ENCODE assay signal across 7 mouse cellular contexts in the genomic region with DNA sequence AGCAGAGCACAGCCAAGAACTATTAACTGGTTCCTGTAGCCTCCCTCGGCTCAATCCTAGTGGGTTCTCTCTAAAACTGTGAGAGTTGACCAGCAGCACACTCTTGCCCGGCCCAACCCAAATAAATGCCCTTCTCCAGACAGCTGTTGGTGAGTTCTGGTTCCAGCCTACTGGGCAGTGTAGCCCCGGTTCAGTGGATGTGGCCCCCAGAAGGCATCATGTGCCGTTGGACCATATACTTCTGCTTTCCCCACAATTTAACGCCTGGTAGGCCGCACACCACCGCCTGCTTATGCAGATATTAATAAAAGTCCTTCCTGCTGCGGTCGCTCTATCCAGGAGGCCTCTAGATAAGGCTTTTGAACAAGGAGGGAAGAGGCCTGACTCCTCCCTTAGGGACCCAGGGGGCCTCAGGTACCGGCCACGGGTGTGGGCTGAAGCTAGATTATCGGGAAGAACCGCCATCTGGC. TPM values are rescaled to one million over a fixed set of nuclear protein-coding genes. Genes with fewer than 3 reads are reported as not detected.
DNase-seq lines count a peak whose midpoint lies in the region; ATAC-seq and TF ChIP-seq lines count a peak whose summit lies in the region.

No protein-coding gene starts in this region.

- in situ Hi-C loops in Patski (cut with MboI; ENCODE audit: low pct_unique_long_range_greater_than_20kb) = no loop called here

- peak overlapping the region; percentile 75 for H3K4me2 ChIP-seq in embryonic facial prominence, embryonic 11.5 days (ENCODE audit: low read depth, low read length)
- H3K4me2 ChIP-seq in intestine, embryonic 16.5 days (ENCODE audit: low read depth, low read length) = peak overlapping the region; percentile 81
- H3K4me2 ChIP-seq in midbrain, embryonic 11.5 days = peak overlapping the region; percentile 51

- TF ChIP-seq CTCF in lung, adult 2 months (IDR thresholded peaks at IDR 0.05; ENCODE audit: insufficient read depth, low read length) = no peak
- no peak for TF ChIP-seq CTCF in Patski (IDR thresholded peaks at IDR 0.05)

- 2% methylated on average over 13 of the region's 13 CpGs for WGBS in lung, adult 2 months
- 27% methylated on average over 13 of the region's 13 CpGs for WGBS in embryonic facial prominence, embryonic 11.5 days
- 11% methylated on average over 13 of the region's 13 CpGs for WGBS in intestine, embryonic 16.5 days
- WGBS in midbrain, embryonic 11.5 days = 33% methylated on average over 13 of the region's 13 CpGs

- no peaks in the 10 kb centered on the region for H3K36me3 ChIP-seq in embryonic facial prominence, embryonic 11.5 days (replicated peaks; ENCODE audit: control insufficient read depth, insufficient read depth, low read depth, low read length)
- peaks cover 9% of the 10 kb centered on the region for H3K36me3 ChIP-seq in intestine, embryonic 16.5 days (ENCODE audit: control insufficient read depth, insufficient read depth, low read length)
- no peaks in the 10 kb centered on the region for H3K36me3 ChIP-seq in midbrain, embryonic 11.5 days (ENCODE audit: control insufficient read depth, insufficient read depth, low read length)

- no peaks in the 10 kb centered on the region for H3K9me3 ChIP-seq in embryonic facial prominence, embryonic 11.5 days (replicated peaks; ENCODE audit: control insufficient read depth, low read length)
- H3K9me3 ChIP-seq in intestine, embryonic 16.5 days (ENCODE audit: control insufficient read depth, low read length) = no peaks in the 10 kb centered on the region
- no peaks in the 10 kb centered on the region for H3K9me3 ChIP-seq in midbrain, embryonic 11.5 days (ENCODE audit: control insufficient read depth, low read length)

- H3K4me1 ChIP-seq in lung, adult 2 months (ENCODE audit: control insufficient read depth, insufficient read depth, low read length) = peaks cover 10% of the 10 kb centered on the region
- H3K4me1 ChIP-seq in embryonic facial prominence, embryonic 11.5 days (ENCODE audit: control insufficient read depth, insufficient read depth, low read length) = no peaks in the 10 kb centered on the region
- peaks cover 24% of the 10 kb centered on the region for H3K4me1 ChIP-seq in intestine, embryonic 16.5 days (ENCODE audit: control insufficient read depth, insufficient read depth, low read length)
- peaks cover 7% of the 10 kb centered on the region for H3K4me1 ChIP-seq in midbrain, embryonic 11.5 days (ENCODE audit: control insufficient read depth, insufficient read depth, low read length)

- POLR2A ChIA-PET in Patski (lab: Charles Lee) = interaction anchor here (0.8 to 1.7 kb wide), 3 partner anchors 10 to 26 kb away, joined by 3 to 7 read pairs (median 3); partner anchors contain the start of genes Rnf181 and Vamp5

- peak overlapping the region; percentile 93 for H3K4me3 ChIP-seq in lung, adult 2 months (replicated peaks; ENCODE audit: extremely low read depth, low read depth, low read length)
- peak overlapping the region; percentile 51 for H3K4me3 ChIP-seq in embryonic facial prominence, embryonic 11.5 days (ENCODE audit: low read depth, low read length)
- peak overlapping the region; percentile 56 for H3K4me3 ChIP-seq in intestine, embryonic 16.5 days (ENCODE audit: low read length)
- H3K4me3 ChIP-seq in midbrain, embryonic 11.5 days (ENCODE audit: low read depth, low read length) = peak overlapping the region; percentile 27

- H3K27me3 ChIP-seq in Patski = no peaks in the 10 kb centered on the region
- no peaks in the 10 kb centered on the region for H3K27me3 ChIP-seq in embryonic facial prominence, embryonic 11.5 days (ENCODE audit: control insufficient read depth, insufficient read depth, low read length)
- H3K27me3 ChIP-seq in intestine, embryonic 16.5 days (replicated peaks; ENCODE audit: control insufficient read depth, insufficient read depth, low read length) = no peaks in the 10 kb centered on the region
- no peaks in the 10 kb centered on the region for H3K27me3 ChIP-seq in midbrain, embryonic 11.5 days (ENCODE audit: control insufficient read depth, insufficient read depth, low read length)

- CTCF ChIA-PET in Patski (lab: Charles Lee) = interaction anchor here (0.9 to 3.2 kb wide), 14 partner anchors 8 to 65 kb away, joined by 3 to 11 read pairs (median 4); partner anchors contain the start of genes Tmem150a and Vamp5

- 0 out of 2 replicates have a peak, but pooled peaks have one; percentile 5 for TF ChIP-seq POLR2A in lung, adult 2 months (IDR thresholded peaks at IDR 0.05; ENCODE audit: borderline replicate concordance, extremely low read depth, low read depth, low read length)

- peak; percentile 15 for ATAC-seq in Patski
- no peak for ATAC-seq in embryonic facial prominence, embryonic 11.5 days (replicated peaks; ENCODE audit: insufficient number of reproducible peaks, low FRiP score, low TSS enrichment, low read depth)
- ATAC-seq in intestine, embryonic 16.5 days = peak; percentile 78
- peak; percentile 35; the same call in 1 of the 2 replicates for ATAC-seq in midbrain, embryonic 11.5 days (ENCODE audit: low FRiP score)

- H3K27ac ChIP-seq in embryonic facial prominence, embryonic 11.5 days (replicated peaks; ENCODE audit: low read depth, low read length) = peak overlapping the region; percentile 66; the same call in 1 of the 2 replicates
- H3K27ac ChIP-seq in intestine, embryonic 16.5 days (ENCODE audit: low read length) = peak overlapping the region; percentile 93
- H3K27ac ChIP-seq in midbrain, embryonic 11.5 days (ENCODE audit: low read depth, low read length) = no peak overlapping the region

- H3K9ac ChIP-seq in embryonic facial prominence, embryonic 11.5 days (replicated peaks; ENCODE audit: low read length) = peak overlapping the region; percentile 72
- peak overlapping the region; percentile 87 for H3K9ac ChIP-seq in intestine, embryonic 16.5 days (ENCODE audit: low read depth, low read length)
- peak overlapping the region; percentile 70 for H3K9ac ChIP-seq in midbrain, embryonic 11.5 days (ENCODE audit: low read length)

- DNase-seq in lung, adult 2 months = no peak
- DNase-seq in lung, postnatal 25 days (ENCODE audit: low spot score) = no peak
- no peak for DNase-seq in Patski (ENCODE audit: low read depth, low spot score)
- DNase-seq in embryonic facial prominence, embryonic 11.5 days (ENCODE audit: low spot score) = no peak
- no peak for DNase-seq in midbrain, embryonic 11.5 days (ENCODE audit: low spot score, missing footprints)
- DNase-seq in right cerebral cortex, postnatal 10 days (ENCODE audit: low spot score in 2 of 2) = no peak

RNA-seq across cellular contexts. Expression of gene Vamp8, which starts 1.0 kb away (rescaled TPM):
- 291 and 435 TPM in 2 replicates for polyA plus RNA-seq in lung, adult 2 months (2012; rRNA removed)
- 189 TPM for polyA plus RNA-seq in Patski (2021)
- polyA plus RNA-seq in embryonic facial prominence, embryonic 11.5 days (2014; fragmentation: Nextera tagmentation; extraction: Ambion mirVana) = 69.6 and 75.6 TPM in 2 replicates
- polyA plus RNA-seq in intestine, embryonic 16.5 days (2015; fragmentation: Nextera tagmentation; extraction: Ambion mirVana) = 251 and 269 TPM in 2 replicates
- polyA plus RNA-seq in midbrain, embryonic 11.5 days (2014; fragmentation: Nextera tagmentation; extraction: Ambion mirVana) = 27.6 and 32.0 TPM in 2 replicates

RNA-seq across cellular contexts. Expression of gene Vamp5, which starts 9.2 kb away (rescaled TPM):
- 74.6 and 91.7 TPM in 2 replicates for polyA plus RNA-seq in lung, adult 2 months (2012; rRNA removed)
- polyA plus RNA-seq in Patski (2021) = 33.2 TPM
- polyA plus RNA-seq in embryonic facial prominence, embryonic 11.5 days (2014; fragmentation: Nextera tagmentation; extraction: Ambion mirVana) = 13.5 and 15.8 TPM in 2 replicates
- polyA plus RNA-seq in intestine, embryonic 16.5 days (2015; fragmentation: Nextera tagmentation; extraction: Ambion mirVana) = 17.3 and 17.8 TPM in 2 replicates
- 13.4 and 15.4 TPM in 2 replicates for polyA plus RNA-seq in midbrain, embryonic 11.5 days (2014; fragmentation: Nextera tagmentation; extraction: Ambion mirVana)

RNA-seq across cellular contexts. Expression of gene Rnf181, which starts 22.8 kb away (rescaled TPM):
- 96.8 and 123 TPM in 2 replicates for polyA plus RNA-seq in lung, adult 2 months (2012; rRNA removed)
- 98.4 TPM for polyA plus RNA-seq in Patski (2021)
- 95.1 and 96.7 TPM in 2 replicates for polyA plus RNA-seq in embryonic facial prominence, embryonic 11.5 days (2014; fragmentation: Nextera tagmentation; extraction: Ambion mirVana)
- 159 and 162 TPM in 2 replicates for polyA plus RNA-seq in intestine, embryonic 16.5 days (2015; fragmentation: Nextera tagmentation; extraction: Ambion mirVana)
- 102 TPM in 2 replicates for polyA plus RNA-seq in midbrain, embryonic 11.5 days (2014; fragmentation: Nextera tagmentation; extraction: Ambion mirVana)

RNA-seq across cellular contexts. Expression of gene Ggcx, which starts 24.6 kb away (rescaled TPM):
- 43.4 and 46.2 TPM in 2 replicates for polyA plus RNA-seq in lung, adult 2 months (2012; rRNA removed)
- 36.3 TPM for polyA plus RNA-seq in Patski (2021)
- polyA plus RNA-seq in embryonic facial prominence, embryonic 11.5 days (2014; fragmentation: Nextera tagmentation; extraction: Ambion mirVana) = 12.4 and 15.7 TPM in 2 replicates
- polyA plus RNA-seq in intestine, embryonic 16.5 days (2015; fragmentation: Nextera tagmentation; extraction: Ambion mirVana) = 20.3 and 23.7 TPM in 2 replicates
- polyA plus RNA-seq in midbrain, embryonic 11.5 days (2014; fragmentation: Nextera tagmentation; extraction: Ambion mirVana) = 9.4 and 12.2 TPM in 2 replicates

RNA-seq across cellular contexts. Expression of gene Tmem150a, which starts 34.3 kb away (rescaled TPM):
- polyA plus RNA-seq in lung, adult 2 months (2012; rRNA removed) = 60.7 and 71.8 TPM in 2 replicates
- polyA plus RNA-seq in Patski (2021) = 39.8 TPM
- 7.9 and 9.0 TPM in 2 replicates for polyA plus RNA-seq in embryonic facial prominence, embryonic 11.5 days (2014; fragmentation: Nextera tagmentation; extraction: Ambion mirVana)
- 16.4 and 18.0 TPM in 2 replicates for polyA plus RNA-seq in intestine, embryonic 16.5 days (2015; fragmentation: Nextera tagmentation; extraction: Ambion mirVana)
- 6.2 and 6.5 TPM in 2 replicates for polyA plus RNA-seq in midbrain, embryonic 11.5 days (2014; fragmentation: Nextera tagmentation; extraction: Ambion mirVana)

Comparison
In these comparisons a context has a peak if more than half of its experiments do, and no peak if none do; other contexts are left out.
1. H3K4me3 ChIP-seq: peak in every context shown above with its lines; median percentile 93 in lung, adult 2 months; 56 in intestine, embryonic 16.5 days; 51 in embryonic facial prominence, embryonic 11.5 days; 27 in midbrain, embryonic 11.5 days.